In genomic region chr4:99958084-99958815, GRCm38 (mm10) we compare ENCODE assay signal across 26 mouse cellular contexts. TPM values are rescaled to one million over a fixed set of nuclear protein-coding genes. Genes with fewer than 3 reads are reported as not detected.
DNase-seq lines count a peak whose midpoint lies in the region; ATAC-seq and TF ChIP-seq lines count a peak whose summit lies in the region.
"Had no signal": no experiment of that assay in that cellular context is flagged by ENCODE, and none has a peak within 500 bp of the region (broad histone marks: within the 10 kb centered on the region; RNA-seq: fewer than 3 reads in every experiment).

No protein-coding gene starts in this region.

- H3K79me2 ChIP-seq in liver, adult 2 months (ENCODE audit: control insufficient read depth, insufficient read depth, low read length): peaks cover 19% of the 10 kb centered on the region; the same call in 1 of the 2 replicates

- H3K27me3 ChIP-seq in heart, embryonic 10.5 days (ENCODE audit: insufficient read depth, poor library complexity, severe bottlenecking): no peaks in the 10 kb centered on the region
- H3K27me3 ChIP-seq in liver, adult 2 months (ENCODE audit: control insufficient read depth, insufficient read depth, low read length): no peaks in the 10 kb centered on the region
- no peaks in the 10 kb centered on the region for H3K27me3 ChIP-seq in liver, embryonic 12.5 days (replicated peaks)
- no peaks in the 10 kb centered on the region for H3K27me3 ChIP-seq in stomach, postnatal 0 days (ENCODE audit: control insufficient read depth, insufficient read depth, low read length)
- no peaks in the 10 kb centered on the region for H3K27me3 ChIP-seq in thymus, adult 2 months (ENCODE audit: control insufficient read depth, insufficient read depth, low read length)
- H3K27me3 ChIP-seq: embryonic facial prominence, embryonic 13.5 days; forebrain, embryonic 15.5 days; heart, embryonic 15.5 days; lung, embryonic 15.5 days; Patski had no signal

- DNase-seq in heart, embryonic 10.5 days (ENCODE audit: low spot score): no peak
- no peak for DNase-seq in heart, adult 8-10 months (ENCODE audit: low spot score)
- DNase-seq in liver, adult 2 months (ENCODE audit: extremely low read depth, low read depth, low spot score): peak; percentile 67
- DNase-seq in stomach, postnatal 0 days (ENCODE audit: low spot score): no peak
- no peak for DNase-seq in thymus, adult 2 months
- DNase-seq in layer of hippocampus, postnatal 36 days: no peak
- DNase-seq: adrenal gland, postnatal 10 days; cerebellum, adult 11-12 months; cerebellum, adult 9-11 months; gastrocnemius, postnatal 10 days; heart, postnatal 36 days; kidney, adult 11 months; layer of hippocampus, adult 9-11 months; liver; midbrain, embryonic 14.5 days; thymus, postnatal 25 days had no signal

- TF ChIP-seq CTCF in liver, adult 2 months (IDR thresholded peaks at IDR 0.05; ENCODE audit: low read depth, low read length): no peak
- TF ChIP-seq CTCF in stomach, postnatal 0 days (IDR thresholded peaks at IDR 0.05; ENCODE audit: low read depth): no peak
- no peak for TF ChIP-seq CTCF in thymus, adult 2 months (IDR thresholded peaks at IDR 0.05; ENCODE audit: borderline replicate concordance, control insufficient read depth, extremely low read depth, insufficient read depth, low read length, poor library complexity)

- H3K9ac ChIP-seq in liver, adult 2 months (ENCODE audit: low read depth, low read length): no peak overlapping the region
- no peak overlapping the region for H3K9ac ChIP-seq in liver, embryonic 12.5 days
- H3K9ac ChIP-seq in stomach, postnatal 0 days (ENCODE audit: low read length): no peak overlapping the region
- H3K9ac ChIP-seq: embryonic facial prominence, embryonic 13.5 days; forebrain, embryonic 15.5 days; heart, embryonic 15.5 days; hindbrain, embryonic 14.5 days; lung, embryonic 15.5 days had no signal

- 0 out of 2 replicates have a peak overlapping the region, but pooled peaks have one; percentile 29 for H3K27ac ChIP-seq in heart, embryonic 10.5 days
- 0 out of 2 replicates have a peak overlapping the region, but pooled peaks have one; percentile 40 for H3K27ac ChIP-seq in liver, adult 2 months (replicated peaks; ENCODE audit: insufficient read depth, low read depth, low read length)
- no peak overlapping the region for H3K27ac ChIP-seq in liver, embryonic 12.5 days
- H3K27ac ChIP-seq in stomach, postnatal 0 days (replicated peaks): no peak overlapping the region
- no peak overlapping the region for H3K27ac ChIP-seq in thymus, adult 2 months (ENCODE audit: control insufficient read depth, insufficient read depth, low read length)
- H3K27ac ChIP-seq: embryonic facial prominence, embryonic 13.5 days; forebrain, embryonic 10.5 days; forebrain, embryonic 15.5 days; heart, embryonic 15.5 days; hindbrain, embryonic 14.5 days; lung, embryonic 15.5 days had no signal

- no peaks in the 10 kb centered on the region for H3K9me3 ChIP-seq in heart, embryonic 10.5 days
- H3K9me3 ChIP-seq in liver, embryonic 12.5 days (replicated peaks): no peaks in the 10 kb centered on the region
- no peaks in the 10 kb centered on the region for H3K9me3 ChIP-seq in stomach, postnatal 0 days (ENCODE audit: control insufficient read depth, low read length)
- H3K9me3 ChIP-seq: embryonic facial prominence, embryonic 13.5 days; forebrain, embryonic 10.5 days; forebrain, embryonic 15.5 days; heart, embryonic 15.5 days; lung, embryonic 15.5 days had no signal

- 59% methylated on average over 7 of the region's 7 CpGs for WGBS in heart, embryonic 10.5 days
- 48% methylated on average over 7 of the region's 7 CpGs for WGBS in liver, adult 2 months
- 56% methylated on average over 7 of the region's 7 CpGs for WGBS in liver, embryonic 12.5 days (ENCODE audit: insufficient replicate concordance)
- WGBS in stomach, postnatal 0 days: 69% methylated on average over 7 of the region's 7 CpGs
- WGBS in thymus, adult 2 months: 67% methylated on average over 7 of the region's 7 CpGs

- ATAC-seq in liver, embryonic 12.5 days: no peak
- ATAC-seq in common myeloid progenitor, adult 5-6 weeks (replicated peaks; ENCODE audit: low read depth, poor library complexity, severe bottlenecking): peak; percentile 58
- no peak for ATAC-seq in stomach, postnatal 0 days (ENCODE audit: low FRiP score, low TSS enrichment)
- ATAC-seq: CD4-positive, CD25-positive, alpha-beta regulatory T cell, adult 4 months; forebrain, embryonic 15.5 days; Patski had no signal

- TF ChIP-seq EP300 in stomach, postnatal 0 days (optimal IDR thresholded peaks at IDR 0.05): no peak

- H3K36me3 ChIP-seq in heart, embryonic 10.5 days: peaks cover 15% of the 10 kb centered on the region
- H3K36me3 ChIP-seq in liver, adult 2 months (ENCODE audit: control insufficient read depth, insufficient read depth, low read length): peaks cover 21% of the 10 kb centered on the region
- H3K36me3 ChIP-seq in liver, embryonic 12.5 days: peaks cover 5% of the 10 kb centered on the region; the same call in 1 of the 2 replicates
- no peaks in the 10 kb centered on the region for H3K36me3 ChIP-seq in stomach, postnatal 0 days (ENCODE audit: control insufficient read depth, insufficient read depth, low read length)
- H3K36me3 ChIP-seq in thymus, adult 2 months (ENCODE audit: control insufficient read depth, insufficient read depth, low read length): no peaks in the 10 kb centered on the region
- H3K36me3 ChIP-seq: embryonic facial prominence, embryonic 13.5 days; forebrain, embryonic 10.5 days; forebrain, embryonic 15.5 days; heart, embryonic 15.5 days; lung, embryonic 15.5 days had no signal

- H3K4me2 ChIP-seq in liver, embryonic 12.5 days: no peak overlapping the region
- H3K4me2 ChIP-seq in stomach, postnatal 0 days (replicated peaks; ENCODE audit: low read depth): no peak overlapping the region
- H3K4me2 ChIP-seq: embryonic facial prominence, embryonic 13.5 days; forebrain, embryonic 15.5 days; heart, embryonic 15.5 days; hindbrain, embryonic 14.5 days; lung, embryonic 15.5 days had no signal

- no peak overlapping the region for H3K4me3 ChIP-seq in heart, embryonic 10.5 days
- no peak overlapping the region for H3K4me3 ChIP-seq in liver, adult 2 months (ENCODE audit: insufficient read depth, low read depth, low read length)
- H3K4me3 ChIP-seq in liver, embryonic 12.5 days: no peak overlapping the region
- no peak overlapping the region for H3K4me3 ChIP-seq in stomach, postnatal 0 days (ENCODE audit: low read depth, low read length)
- no peak overlapping the region for H3K4me3 ChIP-seq in thymus, adult 2 months (ENCODE audit: control insufficient read depth, insufficient read depth, low read length)
- H3K4me3 ChIP-seq: embryonic facial prominence, embryonic 13.5 days; forebrain, embryonic 10.5 days; forebrain, embryonic 15.5 days; heart, embryonic 15.5 days; lung, embryonic 15.5 days had no signal

- TF ChIP-seq POLR2A in liver, adult 2 months (IDR thresholded peaks at IDR 0.05; ENCODE audit: extremely low read depth, insufficient read depth, low read length): no peak
- no peak for TF ChIP-seq POLR2A in thymus, adult 2 months (IDR thresholded peaks at IDR 0.05; ENCODE audit: control insufficient read depth, extremely low read depth, insufficient read depth, low read length, poor library complexity)

- peaks cover 33% of the 10 kb centered on the region for H3K4me1 ChIP-seq in heart, embryonic 10.5 days
- peaks cover 25% of the 10 kb centered on the region for H3K4me1 ChIP-seq in liver, adult 2 months (ENCODE audit: control insufficient read depth, insufficient read depth, low read length)
- H3K4me1 ChIP-seq in liver, embryonic 12.5 days: peaks cover 16% of the 10 kb centered on the region; the same call in 1 of the 2 replicates
- peaks cover 2% of the 10 kb centered on the region; the same call in 1 of the 2 replicates for H3K4me1 ChIP-seq in stomach, postnatal 0 days (replicated peaks; ENCODE audit: control insufficient read depth, insufficient read depth)
- H3K4me1 ChIP-seq in thymus, adult 2 months (replicated peaks; ENCODE audit: control insufficient read depth, insufficient read depth, low read length): no peaks in the 10 kb centered on the region
- H3K4me1 ChIP-seq: forebrain, embryonic 15.5 days; lung, embryonic 15.5 days had no signal

RNA-seq across cellular contexts. Expression of gene Itgb3bp, which starts 28.6 kb away (rescaled TPM):
- polyA plus RNA-seq in heart, embryonic 10.5 days (2016; fragmentation: Nextera tagmentation; extraction: Ambion mirVana): 37.0 and 43.8 TPM in 2 replicates
- total RNA-seq in heart, adult 8-10 months (2022): 1 to 10 TPM; 6.0 to 7.9 (median 6.6) TPM
- total RNA-seq in liver, adult 2 months (2014; rRNA removed): 1.4 and 2.6 TPM in 2 replicates
- 0.19 and 0.26 TPM in 2 replicates for polyA plus RNA-seq in liver, adult 2 months (2012; rRNA removed)
- polyA plus RNA-seq in liver, embryonic 12.5 days (2016; fragmentation: Nextera tagmentation; extraction: Ambion mirVana): 29.7 and 30.0 TPM in 2 replicates
- 24.0 and 53.5 TPM in 2 replicates for total RNA-seq in common myeloid progenitor, adult 5-6 weeks (2017)
- polyA plus RNA-seq in stomach, postnatal 0 days (2015; fragmentation: Nextera tagmentation; extraction: Ambion mirVana): 19.2 and 19.6 TPM in 2 replicates
- 0.92 and 1.1 TPM in 2 replicates for polyA plus RNA-seq in thymus, adult 2 months (2012; rRNA removed)
- 1 to 10 TPM; 4.4 to 6.0 TPM for total RNA-seq in layer of hippocampus, postnatal 36 days (2021)

RNA-seq across cellular contexts. Expression of gene Pgm1, which starts 29.0 kb away (rescaled TPM):
- polyA plus RNA-seq in heart, embryonic 10.5 days (2016; fragmentation: Nextera tagmentation; extraction: Ambion mirVana): 259 and 327 TPM in 2 replicates
- total RNA-seq in heart, adult 8-10 months (2022): 100 to 1,000 TPM; 215 to 256 (median 242) TPM
- 219 and 229 TPM in 2 replicates for total RNA-seq in liver, adult 2 months (2014; rRNA removed)
- 158 and 175 TPM in 2 replicates for polyA plus RNA-seq in liver, adult 2 months (2012; rRNA removed)
- 60.2 and 64.7 TPM in 2 replicates for polyA plus RNA-seq in liver, embryonic 12.5 days (2016; fragmentation: Nextera tagmentation; extraction: Ambion mirVana)
- total RNA-seq in common myeloid progenitor, adult 5-6 weeks (2017): 23.4 and 25.9 TPM in 2 replicates
- polyA plus RNA-seq in stomach, postnatal 0 days (2015; fragmentation: Nextera tagmentation; extraction: Ambion mirVana): 50.3 and 52.4 TPM in 2 replicates
- polyA plus RNA-seq in thymus, adult 2 months (2012; rRNA removed): 25.3 and 29.7 TPM in 2 replicates
- total RNA-seq in layer of hippocampus, postnatal 36 days (2021): 10 to 100 TPM; 58.6 to 62.7 TPM

Comparison
In these comparisons a context has a peak if more than half of its experiments do, and no peak if none do; other contexts are left out.
1. H3K27ac ChIP-seq: peak in heart, embryonic 10.5 days (single experiment) and liver, adult 2 months (single experiment); none in liver, embryonic 12.5 days (single experiment), stomach, postnatal 0 days (single experiment) and thymus, adult 2 months (single experiment).